Mouse (Mus musculus): ENCODE results near the gene Scn7a.
A peak's percentile ranks its signal among the peaks of the same experiment; 100 is the strongest.

The Scn7a gene

GRCm38 (mm10) chr2:66784765-66785164 is at the start of gene Scn7a:
Gene Scn7a, minus strand, starts transcription at chr2:66784914.
- no peak for DNase-seq (ENCODE audit: low read depth, low spot score)

- no peak for DNase-seq (ENCODE audit: low read depth, low spot score)
These were observed 43.0 kb upstream of the Scn7a start for GRCm38 (mm10) chr2:66827729-66828128.

GRCm38 (mm10) chr2:66819862-66820559 is 35.3 kb upstream of the Scn7a start:
- no peak for DNase-seq (ENCODE audit: low read depth, low spot score)

DNA sequence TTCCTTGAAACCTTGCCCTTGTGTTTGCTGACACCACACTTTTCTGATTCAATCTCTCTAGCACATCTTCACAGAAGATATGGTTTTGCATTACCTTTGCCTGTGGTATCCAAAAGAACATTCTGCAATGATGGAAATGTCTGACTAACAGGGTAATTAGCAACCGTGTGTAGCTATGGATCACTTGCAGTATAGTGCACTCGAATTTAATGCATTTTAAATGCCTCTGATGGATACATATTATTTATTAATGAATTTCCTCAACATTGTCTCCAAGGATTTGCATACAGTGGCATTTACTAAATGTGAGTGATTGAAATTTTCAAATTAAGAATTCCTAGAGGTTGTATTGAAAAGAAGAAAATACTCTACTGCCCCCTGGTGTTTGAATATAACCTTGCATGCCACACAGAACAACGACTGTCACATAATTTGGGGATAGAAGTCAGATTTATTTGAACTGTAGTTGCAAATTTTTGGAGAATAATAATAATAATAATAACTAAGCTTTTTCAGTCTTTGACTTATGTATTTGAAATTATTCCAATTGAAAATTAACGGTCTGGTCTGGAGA is 15.0 kb upstream of the Scn7a start:
- DNase-seq (ENCODE audit: low read depth, low spot score) = no peak

DNA sequence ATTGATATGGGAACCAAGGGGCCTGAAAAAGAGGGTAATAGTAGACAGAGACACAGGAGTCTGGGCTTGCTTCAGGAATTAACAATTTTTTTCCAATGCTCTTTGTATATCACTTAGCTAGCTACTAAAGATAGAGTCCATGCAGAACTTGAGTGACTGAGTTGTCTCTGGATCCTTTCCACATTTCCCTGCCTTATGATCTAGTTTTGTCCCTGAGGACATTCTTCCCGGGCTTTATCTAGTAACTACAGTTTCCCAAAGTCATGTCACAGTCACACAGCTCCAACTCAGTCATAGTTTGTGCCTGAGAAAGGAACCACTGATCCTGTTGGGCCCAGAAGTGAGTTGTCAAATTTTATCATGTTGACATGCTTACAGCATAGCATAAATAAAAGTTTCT is 12.8 kb upstream of the Scn7a start:
- DNase-seq (ENCODE audit: low read depth, low spot score) = no peak

DNA sequence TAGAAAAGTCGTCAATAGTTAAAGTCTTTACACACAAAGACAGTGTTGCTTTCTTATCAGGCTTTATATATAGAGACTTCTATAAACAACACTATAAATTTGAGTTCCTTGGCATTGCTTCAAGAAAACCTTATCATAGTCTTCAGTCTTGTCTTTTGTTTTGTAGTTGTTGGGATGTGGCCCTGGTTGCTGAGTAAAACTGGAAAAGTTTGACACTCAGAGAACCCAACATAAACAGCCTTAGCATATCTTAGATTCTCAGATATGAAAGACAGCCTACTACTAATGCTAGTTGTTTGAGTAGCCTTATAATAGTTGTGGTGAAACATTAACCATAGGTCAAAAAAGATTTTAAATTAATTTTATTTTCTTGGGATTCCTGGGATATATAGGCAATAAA is 6.9 kb upstream of the Scn7a start:
- DNase-seq (ENCODE audit: low read depth, low spot score) = no peak

- no peak for DNase-seq (ENCODE audit: low read depth, low spot score)
These were observed 3.8 kb downstream of the Scn7a start for GRCm38 (mm10) chr2:66780884-66781283.

DNA sequence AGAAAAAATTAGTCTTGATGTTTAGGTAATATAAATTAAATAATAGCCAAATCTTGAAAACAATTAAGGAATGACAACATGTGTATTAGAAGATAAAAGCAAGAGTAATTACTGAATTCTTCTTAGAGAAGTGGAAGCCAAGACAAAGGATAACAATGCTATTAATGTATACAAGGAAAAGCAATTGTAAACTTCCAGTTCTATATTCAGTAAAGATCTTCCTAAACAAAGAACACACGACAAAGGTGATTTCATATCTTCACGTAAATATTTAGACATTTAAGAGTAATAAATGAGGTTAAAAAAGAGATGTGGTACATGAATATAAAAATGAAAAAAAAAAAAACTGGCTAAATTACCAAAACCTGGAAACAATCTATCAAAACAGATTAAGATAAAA is 16.7 kb downstream of the Scn7a start:
- no peak for DNase-seq (ENCODE audit: low read depth, low spot score)

GRCm38 (mm10) chr2:66765170-66765569 is 19.5 kb downstream of the Scn7a start:
- DNase-seq (ENCODE audit: low read depth, low spot score) = no peak

DNA sequence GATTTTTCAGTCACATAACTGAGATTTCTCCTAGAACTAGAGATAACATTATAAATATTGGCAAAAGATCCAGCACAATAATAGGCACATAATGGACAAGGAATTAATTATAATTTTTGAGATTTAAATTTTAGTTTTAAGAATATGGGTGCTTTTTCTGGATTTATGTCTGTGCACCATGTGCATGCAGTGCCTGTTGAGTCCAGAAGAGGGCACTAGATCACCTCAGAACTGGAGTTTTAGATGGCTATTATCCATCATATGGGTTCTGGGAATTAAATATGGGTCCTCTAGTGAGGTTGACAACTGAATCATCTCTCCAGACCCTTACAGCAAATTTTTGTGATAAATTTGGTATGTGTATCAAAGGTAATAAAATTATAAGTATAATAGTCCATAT is 21.8 kb downstream of the Scn7a start:
- no peak for DNase-seq (ENCODE audit: low read depth, low spot score)

DNA sequence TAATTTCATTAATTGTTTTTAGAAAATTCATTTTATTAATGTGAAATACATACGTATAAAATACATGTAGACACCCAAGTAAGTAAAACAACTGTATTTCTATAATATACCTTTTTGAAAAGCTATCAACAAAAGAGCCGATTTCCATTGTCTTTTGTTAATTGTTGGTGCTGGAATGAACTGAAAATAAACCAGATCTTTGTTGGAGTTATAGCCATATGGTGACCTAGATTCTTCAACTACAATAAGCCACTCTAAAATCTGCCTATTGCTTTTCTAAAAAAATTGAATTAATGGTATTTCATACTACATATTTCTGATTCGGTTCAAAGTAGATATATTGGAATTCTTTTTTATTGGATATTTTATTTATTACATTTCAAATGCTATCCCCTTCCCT is 56.7 kb downstream of the Scn7a start:
- DNase-seq (ENCODE audit: low read depth, low spot score) = no peak

- DNase-seq (ENCODE audit: low read depth, low spot score) = no peak
These were observed 57.1 kb downstream of the Scn7a start for GRCm38 (mm10) chr2:66727585-66727974.

DNA sequence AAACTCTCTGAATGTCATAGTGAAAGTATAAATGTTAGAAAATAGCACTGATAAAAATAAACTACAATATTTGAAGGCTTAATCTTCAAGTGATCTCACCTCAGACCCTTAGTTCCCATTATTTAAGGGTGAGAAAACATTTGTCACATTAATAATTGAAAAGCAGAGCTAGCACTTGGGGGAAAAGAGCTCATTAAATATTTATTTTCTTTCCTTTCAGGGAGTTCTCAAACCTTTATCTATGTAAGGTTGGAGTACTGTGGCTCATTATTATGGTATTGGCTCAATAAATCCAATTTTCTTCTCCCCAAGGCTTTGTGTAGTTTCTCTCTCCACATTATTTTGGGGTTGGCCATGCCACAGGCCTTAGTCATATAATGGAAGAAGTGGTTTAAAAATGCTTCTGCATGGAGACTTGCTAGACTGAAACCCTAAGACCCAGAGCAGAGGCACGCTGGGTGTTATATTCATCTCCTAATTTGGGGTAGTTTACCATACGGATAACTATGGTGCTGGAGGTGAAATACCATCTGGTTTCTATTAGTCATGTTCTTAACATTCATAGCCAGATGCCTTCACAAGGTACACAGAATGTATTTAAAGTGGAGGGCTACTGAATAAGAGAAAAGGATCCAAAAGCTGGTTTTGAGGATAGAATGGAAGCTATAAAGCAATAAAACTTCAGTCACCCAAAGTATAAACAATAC is 57.7 kb downstream of the Scn7a start:
- no peak for DNase-seq (ENCODE audit: low read depth, low spot score)

DNA sequence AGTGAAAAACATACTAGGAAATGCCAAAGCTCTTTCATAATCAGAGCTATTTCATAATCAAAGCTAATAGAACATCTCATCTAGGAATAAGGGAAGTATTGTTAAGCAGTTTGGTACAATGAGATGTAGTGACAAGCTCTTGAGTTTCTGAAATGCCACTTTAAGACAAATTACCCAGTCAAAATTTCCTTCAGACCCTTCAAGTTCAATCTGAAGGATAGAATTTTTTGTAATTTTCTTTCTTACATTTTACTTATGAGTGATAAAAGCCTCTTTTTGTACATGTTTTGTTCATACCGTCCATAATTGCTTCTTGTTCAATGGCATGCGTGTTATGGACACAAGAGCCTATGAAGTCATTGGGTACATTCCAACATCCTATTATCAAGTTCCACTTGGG is 72.6 kb downstream of the Scn7a start:
- no peak for DNase-seq (ENCODE audit: low read depth, low spot score)

GRCm38 (mm10) chr2:66692300-66692699 is 92.4 kb downstream of the Scn7a start:
- DNase-seq (ENCODE audit: low read depth, low spot score) = no peak

DNA sequence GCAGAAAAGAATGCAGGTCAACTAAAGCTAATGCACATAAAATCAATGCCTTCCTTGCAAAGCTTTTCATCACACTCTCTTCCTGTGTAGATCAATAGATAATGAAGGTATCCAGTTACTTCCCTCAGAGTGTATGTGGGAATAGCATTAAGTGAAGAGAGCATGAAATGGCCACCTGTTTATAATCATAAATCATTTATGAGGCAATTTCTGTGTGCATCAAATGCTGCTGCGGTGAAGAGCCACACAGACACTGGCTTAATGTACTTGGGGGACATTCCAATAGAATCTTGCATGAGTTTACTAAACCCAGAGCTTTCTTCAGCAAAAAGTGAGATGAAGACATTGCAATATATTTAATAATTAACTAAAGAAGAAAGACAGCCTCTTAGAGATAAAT is 122.7 kb downstream of the Scn7a start:
- DNase-seq (ENCODE audit: low read depth, low spot score) = no peak

- no peak for DNase-seq (ENCODE audit: low read depth, low spot score)
These were observed 128.3 kb downstream of the Scn7a start for GRCm38 (mm10) chr2:66656430-66656829.

- DNase-seq (ENCODE audit: low read depth, low spot score) = no peak
These were observed 129.3 kb downstream of the Scn7a start for GRCm38 (mm10) chr2:66655431-66655830.

DNA sequence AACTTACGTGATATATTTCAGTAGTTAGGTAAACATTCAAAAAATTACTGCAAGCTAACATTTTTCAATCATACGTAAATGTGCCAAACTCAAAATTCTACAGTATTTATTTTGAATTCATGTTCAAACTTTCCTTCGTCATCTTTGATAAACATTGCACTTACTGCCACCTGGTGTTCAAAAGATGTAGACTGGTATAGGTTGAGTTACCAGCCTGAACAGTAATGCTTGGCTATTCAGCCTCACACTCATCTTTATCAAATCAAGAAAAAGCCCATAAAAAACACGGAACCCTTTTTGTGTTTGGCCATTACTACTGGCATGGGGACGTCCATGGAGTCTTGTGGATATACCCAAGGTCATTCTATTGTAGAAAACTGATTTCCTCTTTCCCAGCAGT is 140.3 kb downstream of the Scn7a start:
- peak; percentile 32 for DNase-seq (ENCODE audit: low read depth, low spot score)

GRCm38 (mm10) chr2:66634580-66635359 is 149.9 kb downstream of the Scn7a start, which contains the start of gene Scn9a:
Gene Scn9a, minus strand, starts transcription at chr2:66634962.
- DNase-seq (ENCODE audit: low read depth, low spot score) = peak; percentile 42

GRCm38 (mm10) chr2:66632728-66633127 is 152.0 kb downstream of the Scn7a start:
- no peak for DNase-seq (ENCODE audit: low read depth, low spot score)
